Mouse (Mus musculus) cerebellum, adult 2 months (tissue): Measurements from ENCODE around the gene Frmd4a.

ENCODE experiments used
- CTCF ChIP-seq: fragments of 200-500 bp; IDR thresholded peaks from 2 replicates; pipeline ENCODE4 v1.5.1; 2011; ENCODE audit warnings: low read depth, mild to moderate bottlenecking, control low read depth, low read length, moderate library complexity, borderline replicate concordance; ENCODE audit not compliant: insufficient read depth
- POLR2A ChIP-seq: fragments of 200-500 bp; IDR thresholded peaks from 2 replicates; pipeline ENCODE4 v1.6.1; 2011; ENCODE audit warnings: low read length, control low read depth, borderline replicate concordance; ENCODE audit not compliant: insufficient read depth

DNA sequence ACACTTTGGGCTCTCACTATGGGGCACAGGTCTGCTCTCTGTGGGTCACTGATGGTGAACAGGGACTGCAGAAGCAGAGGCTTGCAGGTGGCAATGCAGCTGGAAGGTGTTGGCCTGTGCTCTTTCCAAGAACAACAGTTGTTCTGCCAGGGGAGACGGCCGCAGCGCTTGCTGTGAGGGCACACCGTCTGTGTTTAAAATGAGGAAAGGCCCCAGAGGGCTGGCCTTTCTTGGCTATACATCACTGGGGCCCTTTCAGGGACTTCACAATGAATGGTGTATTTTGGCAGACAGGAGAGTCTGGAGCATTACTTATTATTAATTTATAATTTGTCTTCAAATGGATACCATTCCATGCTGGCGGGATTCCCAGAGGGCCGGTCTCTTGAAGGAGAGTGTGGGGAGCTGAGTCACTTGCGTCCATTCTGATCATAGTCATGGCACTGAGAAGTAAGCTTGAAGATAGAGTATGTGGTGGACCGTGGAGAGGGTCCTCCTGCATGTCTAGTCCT lies 268.9 kb downstream of the Frmd4a start:
- TF ChIP-seq POLR2A = no peak
- TF ChIP-seq CTCF = no peak
